Mouse (Mus musculus) gastrocnemius, postnatal 4 days (tissue): ENCODE data around the gene Zfp942. TPM values are rescaled to one million over a fixed set of nuclear protein-coding genes. Genes with fewer than 3 reads are reported as not detected.

Experiments used
- DNase-seq, 2 experiments: peaks; one replicate each; pipeline ENCODE4 v3.0.0; 2021 to 2022; ENCODE audit warnings: low spot score in 2 of 2, mixed read lengths in 2 of 2
- long read RNA-seq, 2 experiments: library from polyadenylated mRNA; stranded (forward); transcript quantifications; one replicate each; pipeline ENCODE4 v2.0.0; 2021
- total RNA-seq, 2 experiments: library from RNA; stranded (reverse); gene quantifications; 2 replicates each; pipeline ENCODE4 v1.2.3; 2021

The Zfp942 gene
- total RNA-seq, result 1 to 10 TPM; 7.9 to 8.9 TPM
- long read RNA-seq, experiment 1, partial matches to known transcripts, result 0 of 9 reads
- long read RNA-seq, experiment 1, other reads (novel, unspliced or antisense), result 5 of 9 reads
- long read RNA-seq, experiment 2, transcript Zfp942-202 (6 exons, 3,265 nt), result major isoform, 7 of 23 reads
- long read RNA-seq, experiment 2, partial matches to known transcripts, result 2 of 23 reads
- long read RNA-seq, experiment 2, other reads (novel, unspliced or antisense), result 11 of 23 reads

DNA sequence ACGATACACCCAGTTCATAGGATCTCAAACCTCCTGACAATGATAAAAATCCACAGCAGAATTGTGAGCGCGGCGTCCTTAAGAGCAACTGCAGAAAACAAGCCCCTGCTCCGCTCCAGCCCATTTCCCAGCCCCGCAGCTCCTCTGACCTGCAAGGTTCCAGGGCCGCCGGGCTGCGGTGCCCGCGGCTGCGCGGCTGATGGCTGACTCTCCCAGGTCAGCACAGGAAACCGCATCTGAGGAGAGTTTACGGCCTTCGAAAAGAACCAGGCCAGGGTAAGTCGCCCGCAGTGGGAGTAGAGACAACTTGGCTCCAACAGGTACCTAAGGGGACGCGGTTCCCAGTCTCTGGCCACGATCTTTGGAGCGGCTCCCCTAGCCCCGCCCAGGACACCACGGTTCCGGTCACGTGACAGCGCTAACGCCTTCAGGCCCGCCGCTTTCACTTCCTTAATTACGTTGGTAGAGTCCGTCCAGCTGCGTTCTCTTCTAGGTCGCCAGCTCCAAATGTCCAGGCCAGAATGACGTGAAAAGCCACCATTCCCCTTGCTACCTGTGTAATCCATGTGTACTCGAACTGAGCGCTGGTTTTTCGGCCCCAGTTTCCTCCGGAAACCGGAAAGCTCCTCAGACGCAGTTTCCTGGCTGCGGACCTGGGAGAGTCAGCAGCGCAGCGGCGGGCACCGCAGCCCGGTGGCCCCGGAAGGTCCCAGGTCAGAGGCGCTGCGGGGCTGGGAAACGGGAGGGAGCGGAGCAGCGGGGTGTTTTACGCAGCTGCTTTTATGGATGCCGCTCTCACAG, at the start of gene Zfp942, which contains the start of gene Zfp943:
Gene Zfp942 (minus strand): TSS at position 358 of the 801 bp plus-strand sequence.
Gene Zfp943 (plus strand): TSS at position 446 of the 801 bp plus-strand sequence.
- peak; percentile 29 to 69 for DNase-seq

DNA sequence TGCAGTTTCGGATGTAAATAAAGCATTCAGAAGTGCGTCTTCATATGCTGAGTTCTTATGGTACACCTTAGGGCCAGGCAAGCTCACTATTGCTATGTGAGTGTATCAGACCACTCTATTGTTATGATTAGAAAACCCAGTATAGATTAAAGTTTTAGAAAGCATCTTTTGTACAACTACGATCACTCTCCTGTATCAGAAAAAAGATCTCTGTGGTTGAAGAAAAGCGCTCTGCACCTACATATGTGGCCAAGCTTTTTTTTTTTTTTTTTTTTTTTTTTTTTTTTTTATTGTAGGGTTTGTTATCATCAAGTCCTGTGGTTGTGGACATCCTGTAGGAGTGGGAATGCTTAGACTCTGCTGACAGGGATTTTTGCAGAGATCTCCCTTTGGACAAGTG, 1.0 kb upstream of the Zfp942 start:
- no peak for DNase-seq

DNA sequence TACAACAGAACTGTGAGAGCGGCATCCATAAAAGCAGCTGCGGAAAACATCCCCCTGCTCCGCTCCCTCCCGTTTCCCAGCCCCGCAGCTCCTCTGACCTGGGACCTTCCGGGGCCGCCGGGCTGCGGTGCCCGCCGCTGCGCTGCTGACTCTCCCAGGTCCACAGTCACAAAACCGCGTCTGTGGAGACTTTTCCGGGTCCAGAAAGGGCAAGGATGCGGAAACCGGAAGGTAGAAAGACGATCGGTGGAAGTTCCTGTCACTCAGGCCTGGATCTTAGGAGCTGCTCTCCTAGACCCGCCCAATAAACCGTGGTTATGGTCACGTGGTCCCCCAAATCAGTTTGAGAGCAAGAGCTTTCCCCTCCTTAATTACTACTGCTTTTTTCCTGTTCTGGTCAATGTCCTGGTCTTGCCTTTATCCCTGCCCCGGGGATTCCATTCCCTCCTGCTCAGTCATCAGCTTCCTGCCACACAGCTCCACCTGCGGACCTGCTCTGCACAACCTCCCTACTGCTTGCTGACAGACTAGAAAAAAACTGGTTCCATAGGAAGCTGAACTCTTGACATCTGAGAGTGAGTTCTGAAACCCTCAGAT, 52.7 kb downstream of the Zfp942 start, which contains the start of gene Zfp995:
Gene Zfp995 (minus strand): TSS at position 471 of the 597 bp plus-strand sequence.
- peak in 1 of 2 experiments; percentile 61 for DNase-seq

DNA sequence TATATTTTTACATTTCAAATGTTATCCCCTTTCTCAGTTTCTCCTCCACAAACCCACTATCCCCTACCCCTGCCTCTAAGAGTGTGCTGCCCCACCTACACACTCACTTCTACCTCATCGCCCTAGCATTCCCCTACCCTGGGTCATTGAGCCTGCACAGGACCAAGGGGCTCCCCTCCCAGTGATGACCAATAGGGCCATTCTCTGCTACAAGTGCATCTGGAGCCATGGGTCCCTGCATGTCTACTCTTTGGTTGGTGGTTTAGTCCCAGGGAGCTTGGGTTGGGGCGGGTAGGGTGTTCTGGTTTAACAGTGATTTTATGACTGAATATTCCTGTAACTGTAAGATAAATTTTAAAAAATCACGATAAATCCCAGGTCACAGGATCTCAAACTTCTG, 53.2 kb downstream of the Zfp942 start:
- no peak for DNase-seq

Other genes with a start within 250 kb of the Zfp942 start
- gene Zfp229, start 231.7 kb downstream of the Zfp942 start, total RNA-seq, result 10 to 100 TPM in 1 of 2 experiments, 1 to 10 TPM in 1; 6.7 to 11.1 TPM
- gene Zfp820, start 116.7 kb downstream of the Zfp942 start, total RNA-seq, result 1 to 10 TPM; 4.4 to 5.1 TPM
- gene Zfp995, start 52.5 kb downstream of the Zfp942 start, total RNA-seq, result 1 to 10 TPM; 2.5 to 2.8 TPM
- gene Zfp943, start 88 bp upstream of the Zfp942 start, total RNA-seq, result 10 to 100 TPM; 12.5 to 15.4 TPM
- 1 to 10 TPM; 1.2 to 1.5 TPM for gene Zfp947, start 203.7 kb upstream of the Zfp942 start, total RNA-seq